Mouse (Mus musculus) gastrocnemius, postnatal 25 days (tissue): ENCODE data around the gene 4931423N10Rik. TPM values are rescaled to one million over a fixed set of nuclear protein-coding genes. Genes with fewer than 3 reads are reported as not detected.
"Not testable (repeated sequence)": the region's sequence is repeated elsewhere in the genome, so short reads cannot be mapped to it uniquely, and the experiment has no call there.

Experiments
- DNase-seq: peaks from one replicate; pipeline ENCODE4 v3.0.0; 2022
- long read RNA-seq, 2 experiments: library from polyadenylated mRNA; stranded (forward); transcript quantifications; one replicate each; pipeline ENCODE4 v2.0.0; 2021
- total RNA-seq, 2 experiments: library from RNA; stranded (reverse); gene quantifications; 1 replicate in 1 of 2; 2 replicates in 1 of 2; pipeline ENCODE4 v1.2.3; 2021

4931423N10Rik gene
- not detected for total RNA-seq
- long read RNA-seq, experiment 1, result 0 reads
- long read RNA-seq, experiment 2, result 0 reads

DNA sequence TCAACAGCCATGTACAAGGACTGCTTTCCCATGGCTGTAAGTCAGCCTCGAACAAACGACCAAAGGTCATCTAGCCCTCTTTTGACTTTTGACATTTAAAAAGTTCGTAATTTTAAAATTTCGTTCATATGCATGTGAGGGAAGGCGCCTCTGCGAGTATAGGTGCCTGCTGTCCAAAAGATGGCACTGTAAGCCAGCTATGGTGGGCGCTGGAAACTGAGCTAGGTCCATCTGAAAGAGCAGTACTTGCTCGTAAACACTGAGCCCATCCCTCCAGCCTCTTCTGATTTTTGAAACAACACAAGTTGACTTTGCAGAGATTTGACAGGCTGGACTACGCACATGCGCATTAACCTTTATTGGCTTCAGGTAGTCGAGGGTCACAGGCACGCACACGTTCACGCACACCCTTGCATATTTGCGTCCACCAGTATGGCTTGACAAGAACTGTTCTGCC is at the start of gene 4931423N10Rik:
TSS of gene 4931423N10Rik (plus strand) at position 407 of the 457 bp plus-strand sequence.
- no peak for DNase-seq

DNA sequence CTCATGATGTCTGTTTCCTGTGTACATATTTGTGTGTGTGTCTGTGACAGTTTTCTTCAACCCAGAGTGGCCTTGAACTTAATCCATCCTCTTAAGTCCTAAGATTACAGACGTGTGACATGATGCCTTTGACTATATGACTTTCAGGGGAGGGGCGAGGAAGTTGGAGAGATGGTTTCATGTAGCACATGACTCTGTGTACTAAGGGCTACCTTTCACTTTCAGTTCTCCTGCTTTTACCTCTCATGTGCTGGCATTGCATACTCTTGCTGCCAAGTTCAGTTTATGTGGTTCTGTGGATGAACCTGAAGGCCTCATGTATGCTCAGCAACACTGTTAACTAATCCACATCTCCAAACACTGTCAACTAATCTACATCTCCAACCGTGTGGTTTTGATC is 35.0 kb upstream of the 4931423N10Rik start:
- no peak for DNase-seq

DNA sequence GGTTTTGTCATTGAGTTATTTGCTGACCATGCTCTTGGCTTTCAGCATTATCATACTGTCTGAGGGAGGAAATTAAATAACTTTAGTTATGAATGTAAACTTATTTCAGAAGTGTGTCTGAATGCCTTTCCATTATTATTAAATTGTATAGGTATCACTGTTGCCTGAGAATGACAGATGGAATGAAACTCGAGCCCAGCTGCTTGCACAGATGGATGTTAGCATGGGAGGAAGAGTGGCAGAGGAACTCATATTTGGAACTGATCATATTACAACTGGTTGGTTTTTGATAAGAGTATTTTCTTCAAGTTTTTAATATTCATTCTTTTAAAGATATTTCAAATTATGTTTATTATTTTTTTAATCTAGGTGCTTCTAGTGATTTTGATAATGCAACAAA is 12.9 kb upstream of the 4931423N10Rik start:
- no peak for DNase-seq

DNA sequence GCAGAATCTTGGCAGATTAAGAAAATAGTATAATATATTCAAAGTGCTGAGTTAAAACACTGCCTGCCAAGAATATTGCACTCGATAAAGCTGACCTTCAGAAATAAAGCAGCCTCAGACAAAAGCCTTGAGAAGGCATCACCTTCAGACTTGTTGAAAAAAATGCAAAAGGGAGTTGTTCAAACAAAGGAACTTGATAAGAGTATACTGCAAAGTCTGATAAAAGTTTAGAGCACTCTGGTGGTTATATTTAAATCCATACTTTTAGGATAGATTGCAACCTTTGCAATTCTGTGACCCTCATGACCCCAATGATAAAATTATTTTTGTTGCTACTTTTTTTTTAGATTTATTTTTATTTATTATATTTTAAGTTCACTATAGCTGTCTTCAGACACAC is 6.2 kb upstream of the 4931423N10Rik start:
- no peak for DNase-seq

DNA sequence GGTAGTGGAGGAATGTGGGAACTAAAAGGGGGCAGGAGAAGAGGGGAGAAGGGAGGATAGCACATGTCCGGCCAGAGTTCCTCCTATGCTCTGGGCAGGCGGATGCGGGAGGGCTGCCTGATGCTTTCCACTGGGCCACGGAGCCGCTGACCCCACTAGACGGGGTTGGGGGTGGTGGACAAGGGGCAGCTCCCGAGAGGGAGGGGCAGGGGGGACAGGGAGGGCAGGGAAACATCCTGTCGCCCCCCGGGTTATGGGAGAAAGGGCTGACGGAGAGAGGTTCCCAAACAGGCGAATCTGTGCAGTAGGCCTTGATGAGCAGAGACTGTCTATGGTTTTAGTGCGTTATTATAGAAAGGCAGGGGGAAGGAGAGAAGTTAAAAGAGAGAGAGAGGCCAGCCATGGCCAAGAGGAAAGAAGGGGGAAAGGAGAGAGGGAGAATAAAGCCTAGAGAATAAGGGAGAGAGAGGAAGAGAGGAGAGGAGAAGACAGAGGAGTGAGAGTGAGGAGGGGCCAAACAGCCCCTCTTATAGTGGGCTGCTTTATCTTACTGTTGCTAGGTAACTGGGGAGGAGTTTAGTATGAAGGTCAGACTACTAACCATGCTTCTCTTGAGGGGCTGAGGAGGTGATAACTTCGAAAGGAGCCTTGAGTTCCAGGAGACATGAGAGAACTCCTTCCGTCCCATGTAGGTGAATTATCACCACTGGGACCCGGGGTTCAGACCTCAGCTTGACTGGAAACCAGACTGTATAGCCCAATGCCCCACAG is 4.2 kb upstream of the 4931423N10Rik start:
- no peak for DNase-seq

DNA sequence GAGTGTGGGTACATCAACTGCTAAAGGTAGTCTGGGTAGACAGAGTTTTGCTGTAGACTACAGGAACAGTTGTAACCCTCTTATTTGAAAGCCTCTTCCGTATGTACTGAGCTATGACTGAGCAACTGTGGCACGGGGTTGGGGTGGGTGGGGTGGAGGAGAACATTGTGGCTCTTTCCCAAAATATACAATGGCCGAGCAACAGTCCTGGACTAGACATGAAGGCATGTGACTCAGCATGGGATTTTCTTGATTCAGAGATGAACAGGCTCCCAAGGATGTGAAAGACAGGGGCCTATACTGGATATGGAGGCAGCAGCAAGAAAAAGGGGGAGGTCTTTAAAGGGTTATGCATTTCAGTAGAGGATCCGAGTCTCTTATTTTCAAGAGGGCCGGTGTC is 6.4 kb downstream of the 4931423N10Rik start:
- DNase-seq, result no peak

DNA sequence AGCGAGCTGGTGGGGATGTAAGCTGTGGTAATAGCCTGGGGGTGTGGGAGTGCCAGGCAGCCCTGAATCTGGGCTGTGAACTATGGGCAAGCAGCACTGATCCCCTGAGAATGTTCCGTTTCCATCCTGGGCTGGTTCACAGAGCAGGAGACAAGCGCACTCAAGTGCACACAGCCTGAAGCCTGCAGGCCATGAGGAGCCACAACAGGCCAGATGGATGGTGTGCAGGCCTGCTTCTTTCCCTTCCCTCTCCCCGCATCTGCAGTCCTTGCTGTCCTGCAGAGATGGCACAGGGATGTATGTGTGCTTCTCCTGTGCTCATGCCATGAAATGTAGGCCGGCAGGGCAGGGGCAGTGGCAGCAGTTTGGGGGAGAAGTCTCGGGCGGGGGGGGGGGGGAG is 17.9 kb downstream of the 4931423N10Rik start:
- no peak for DNase-seq

DNA sequence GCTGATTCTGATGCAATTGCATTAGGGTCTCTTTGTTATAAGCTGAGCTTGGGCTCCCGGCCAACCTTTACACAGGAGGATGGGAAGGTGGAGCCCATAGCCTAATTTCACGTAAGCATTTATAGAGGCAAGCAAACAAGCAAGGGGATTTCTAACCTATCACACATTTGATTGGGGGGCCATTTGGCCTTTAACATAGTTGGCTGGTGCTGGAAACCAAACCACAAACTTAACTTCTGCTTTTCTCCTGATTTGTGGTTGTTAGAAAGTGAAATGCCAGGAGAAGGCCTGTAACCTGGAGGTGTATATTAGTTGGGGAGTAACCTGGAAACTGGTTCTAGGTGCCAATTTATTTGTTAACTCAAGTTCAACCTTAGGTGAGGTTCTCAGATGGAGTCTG is 21.2 kb downstream of the 4931423N10Rik start:
- DNase-seq, result no peak

DNA sequence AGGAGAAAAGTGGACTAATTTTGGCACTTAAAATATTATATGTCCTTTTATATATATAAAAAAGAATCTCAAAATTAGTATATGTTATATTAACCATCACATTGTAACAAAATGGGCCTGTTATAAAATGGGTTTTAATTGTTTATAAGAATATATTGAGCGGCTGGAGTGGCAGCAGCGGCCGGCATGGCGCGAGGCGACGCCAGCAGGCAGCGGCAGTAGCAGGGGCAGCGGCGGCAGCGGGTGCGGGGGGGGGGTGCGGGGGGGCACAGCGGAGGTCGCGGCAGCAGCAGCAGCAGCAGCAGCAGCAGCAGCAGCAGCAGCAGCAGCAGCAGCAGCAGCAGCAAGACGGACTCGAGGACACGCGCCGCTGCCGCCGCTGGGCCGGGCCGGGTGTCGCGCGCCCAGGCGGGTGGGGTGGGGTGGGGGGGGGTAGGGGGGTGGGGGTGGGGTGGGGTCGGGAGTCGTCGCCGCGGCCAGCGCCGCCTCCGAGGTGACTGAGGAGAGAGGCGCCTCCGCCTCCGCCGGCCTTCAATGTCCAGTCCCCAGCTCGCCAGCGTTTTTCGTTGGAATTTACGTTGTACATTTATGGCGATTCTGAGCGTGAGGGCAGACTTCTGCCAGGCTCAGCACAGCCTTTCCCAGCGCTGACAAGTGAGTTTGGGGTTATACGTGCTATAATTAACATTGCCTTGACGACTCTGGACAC is 26.9 kb downstream of the 4931423N10Rik start:
- no peak for DNase-seq

DNA sequence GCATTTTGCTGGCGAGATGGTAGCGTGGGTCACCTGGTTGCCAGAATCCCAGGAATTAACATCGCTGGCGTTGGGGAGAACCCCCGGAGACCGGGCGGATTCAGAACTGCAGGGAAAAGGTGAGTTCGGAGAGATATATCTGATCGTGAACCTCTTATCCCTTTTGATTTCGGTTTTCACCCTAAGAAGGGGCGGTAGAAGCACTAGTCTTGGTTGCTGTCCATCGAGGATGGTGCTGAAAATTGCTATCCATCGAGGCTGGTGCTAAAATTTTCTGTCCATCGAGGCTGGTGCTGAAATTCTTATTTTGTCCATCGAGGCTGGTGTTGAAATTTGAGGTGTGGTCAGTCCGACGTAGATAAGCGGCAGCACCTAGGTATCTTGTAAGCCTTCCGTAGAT is 83.7 kb downstream of the 4931423N10Rik start:
- not testable (repeated sequence) for DNase-seq

DNA sequence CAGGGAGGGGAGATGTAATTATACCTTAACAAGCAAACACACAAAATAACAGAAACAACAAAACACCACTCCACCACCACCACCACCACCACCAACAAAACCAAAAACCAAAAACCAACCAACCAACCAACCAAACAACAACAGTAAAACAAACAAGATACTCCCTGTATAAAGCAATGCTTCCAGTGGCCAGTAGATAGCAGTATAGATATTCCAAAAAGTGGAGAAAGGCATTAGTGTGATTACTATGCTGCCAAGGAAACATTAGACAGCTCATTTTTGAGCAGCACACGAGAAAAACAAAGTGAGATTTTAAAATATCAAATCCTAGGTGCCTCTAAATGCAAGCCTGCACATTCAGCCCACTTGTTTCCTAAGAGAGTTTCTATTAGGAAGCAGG is 107.6 kb downstream of the 4931423N10Rik start:
- DNase-seq, result no peak

Other genes starting within 250 kb of the 4931423N10Rik start
- gene Abi1, start 167.2 kb upstream of the 4931423N10Rik start, total RNA-seq, result 10 to 100 TPM; 15.2 to 16.0 TPM
- 10 to 100 TPM; 24.9 to 26.3 TPM for gene Acbd5, start 139.3 kb upstream of the 4931423N10Rik start, total RNA-seq
- under 1 TPM; 0.23 to 0.48 TPM for gene Mastl, start 51.5 kb upstream of the 4931423N10Rik start, total RNA-seq
- 10 to 100 TPM; 51.0 to 55.2 TPM for gene Yme1l1, start 51.1 kb upstream of the 4931423N10Rik start, total RNA-seq
- not detected for gene Nxph2, start 113.8 kb downstream of the 4931423N10Rik start, total RNA-seq